Mouse (Mus musculus): Measurements from ENCODE around the gene Tfap4. TPM values are rescaled to one million over a fixed set of nuclear protein-coding genes. Genes with fewer than 3 reads are reported as not detected.

Gene Tfap4
- total RNA-seq (2023): 24.6 TPM

DNA sequence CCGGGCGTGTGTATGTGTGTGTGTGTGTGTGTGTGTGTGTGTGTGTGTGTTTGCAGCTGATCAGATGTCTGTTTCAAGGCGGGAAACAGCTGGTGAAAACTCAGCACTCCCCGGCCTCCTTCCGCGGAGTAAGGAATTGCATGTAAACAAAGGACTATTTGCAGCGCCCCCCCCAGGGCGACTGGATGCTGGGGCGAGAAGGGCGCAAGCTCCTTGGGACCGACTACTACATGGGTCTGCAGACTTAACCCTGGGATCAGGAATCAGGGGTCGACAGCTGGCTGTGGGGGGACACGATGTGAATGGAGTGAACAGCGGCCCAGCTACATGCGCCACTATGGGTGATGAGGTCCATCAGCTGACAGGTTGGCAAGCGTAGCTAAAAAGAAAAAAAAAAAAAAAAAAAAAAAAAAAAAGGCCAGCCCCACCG, at the start of gene Tfap4:
Gene Tfap4 (minus strand): TSS at position 140 of the 430 bp plus-strand sequence.

DNA sequence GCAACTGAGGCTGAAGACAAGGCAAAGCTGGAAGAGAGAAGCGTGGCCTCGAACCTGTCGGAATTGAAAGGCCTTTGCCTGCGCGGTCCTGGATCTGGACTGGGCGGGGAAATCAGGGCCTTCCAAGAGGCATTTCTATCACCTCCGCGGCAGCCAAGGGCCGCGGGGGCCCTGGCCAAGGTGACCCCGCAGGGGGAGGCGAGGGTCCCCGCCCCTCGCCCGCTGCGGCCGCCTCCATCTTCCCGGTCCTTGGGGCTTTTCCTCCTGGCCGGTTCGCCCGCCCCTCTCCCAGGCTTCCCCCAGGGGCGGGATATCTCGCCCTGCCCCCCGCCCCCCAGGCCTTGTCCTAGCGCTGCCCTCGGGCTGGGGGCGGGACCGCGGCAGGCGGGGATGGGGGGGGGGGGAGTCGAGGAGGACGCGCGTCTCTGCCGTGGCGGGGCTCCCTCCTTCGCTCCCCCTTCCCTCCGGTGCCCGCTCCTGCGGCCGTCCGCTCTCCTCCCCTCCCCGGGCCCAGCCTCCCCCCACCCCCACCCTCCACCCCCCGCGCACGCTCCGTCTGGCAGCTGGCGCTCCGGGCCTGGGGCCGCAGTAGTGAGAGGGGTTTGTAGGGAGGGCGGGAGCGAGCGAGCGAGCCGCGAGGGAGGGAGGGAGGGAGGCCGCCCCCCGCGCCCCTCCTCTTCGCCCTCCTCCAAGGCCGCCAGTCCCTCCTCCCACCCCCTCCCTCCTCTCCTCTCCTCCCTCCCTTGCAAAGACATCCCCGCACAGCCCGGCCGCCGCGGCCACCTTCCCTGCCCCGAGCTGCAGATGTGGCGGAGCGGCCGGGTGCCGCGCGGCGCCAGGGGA, 34.5 kb upstream of the Tfap4 start, which contains the start of gene Glis2:
Gene Glis2 (plus strand): TSS at position 743 of the 843 bp plus-strand sequence.

DNA sequence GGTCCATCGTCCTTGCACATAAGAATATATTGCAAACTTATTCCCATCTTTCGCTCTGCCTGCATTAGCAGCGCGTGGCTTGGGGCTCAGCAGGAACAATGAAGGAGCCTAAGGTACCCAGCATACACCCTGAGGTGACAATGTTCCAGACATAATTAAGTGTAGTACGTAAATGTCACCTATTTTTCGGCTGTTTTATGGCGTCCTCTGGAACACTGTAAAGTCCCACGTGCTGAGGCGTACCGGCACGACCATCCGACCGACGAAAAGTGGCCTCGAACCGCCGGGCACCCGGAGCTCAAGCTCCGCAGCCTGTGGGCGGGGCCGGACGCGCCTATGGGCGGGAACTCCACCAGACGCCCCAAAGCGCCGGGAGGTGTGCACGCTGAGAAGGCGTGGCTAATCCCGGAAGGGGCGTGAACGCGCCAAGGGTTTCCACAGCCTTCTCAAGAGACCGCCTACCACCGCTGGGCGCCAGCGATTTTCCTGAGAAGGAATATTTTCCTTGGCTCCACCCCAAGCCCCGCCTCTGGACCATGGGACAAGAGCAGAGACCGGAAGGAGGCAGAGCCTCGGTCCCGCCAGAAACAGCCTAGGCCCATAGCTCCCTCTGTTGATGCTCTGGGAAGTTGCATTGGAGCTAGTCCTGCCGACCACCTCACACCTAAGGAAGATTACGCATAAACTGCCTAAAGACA, 18.0 kb downstream of the Tfap4 start, which contains the start of gene Srl:
Gene Srl (minus strand): TSS at position 316 of the 698 bp plus-strand sequence.

Other genes starting within 250 kb of the Tfap4 start
- 2.0 TPM for gene Adcy9, start 139.4 kb downstream of the Tfap4 start, total RNA-seq (2023)
- 0.83 TPM for gene Srl, start 18.0 kb downstream of the Tfap4 start, total RNA-seq (2023)
- 0.62 TPM for gene Glis2, start 34.9 kb upstream of the Tfap4 start, total RNA-seq (2023)
- 40.4 TPM for gene Pam16, start 65.1 kb upstream of the Tfap4 start, total RNA-seq (2023)
- gene Vasn, start 80.1 kb upstream of the Tfap4 start, total RNA-seq (2023): 0.47 TPM
- 29.1 TPM for gene Dnaja3, start 80.1 kb upstream of the Tfap4 start, total RNA-seq (2023)
- 191 TPM for gene Coro7, start 119.9 kb upstream of the Tfap4 start, total RNA-seq (2023)
- 3.2 TPM for gene Nmral1, start 159.5 kb upstream of the Tfap4 start, total RNA-seq (2023)
- gene Hmox2, start 166.5 kb upstream of the Tfap4 start, total RNA-seq (2023): 40.3 TPM
- gene Cdip1, start 230.4 kb upstream of the Tfap4 start, total RNA-seq (2023): 47.1 TPM